Comparison of ENCODE assay signal across 8 mouse cellular contexts in genomic region chr16:17148084-17148483, GRCm38 (mm10). TPM values are rescaled to one million over a fixed set of nuclear protein-coding genes. Genes with fewer than 3 reads are reported as not detected.
A peak's percentile ranks its signal among the peaks of the same experiment; 100 is the strongest.
DNase-seq lines count a peak whose midpoint lies in the region; ATAC-seq and TF ChIP-seq lines count a peak whose summit lies in the region.

No protein-coding gene starts in this region.

- no peak overlapping the region for H3K27ac ChIP-seq in kidney, postnatal 0 days
- peak overlapping the region; percentile 46 for H3K27ac ChIP-seq in MEL (ENCODE audit: control insufficient read depth, low read depth, low read length)
- no peak overlapping the region for H3K27ac ChIP-seq in embryonic facial prominence, embryonic 11.5 days (replicated peaks; ENCODE audit: low read depth, low read length)
- H3K27ac ChIP-seq in hindbrain, embryonic 16.5 days (ENCODE audit: low read depth, low read length): no peak overlapping the region; the same call in 1 of the 2 replicates
- no peak overlapping the region for H3K27ac ChIP-seq in midbrain, embryonic 10.5 days (replicated peaks)

- H3K36me3 ChIP-seq in kidney, postnatal 0 days (ENCODE audit: insufficient read depth, low read length): peaks cover 15% of the 10 kb centered on the region; the same call in 1 of the 2 replicates
- H3K36me3 ChIP-seq in MEL (ENCODE audit: control insufficient read depth in 1 of 2, insufficient read depth in 2 of 2, low read length in 2 of 2): peaks cover 0 to 9% of the 10 kb centered on the region in 2 experiments; a peak in 2 of 4 replicates
- no peaks in the 10 kb centered on the region for H3K36me3 ChIP-seq in embryonic facial prominence, embryonic 11.5 days (replicated peaks; ENCODE audit: control insufficient read depth, insufficient read depth, low read depth, low read length)
- peaks cover 4% of the 10 kb centered on the region; the same call in 1 of the 2 replicates for H3K36me3 ChIP-seq in hindbrain, embryonic 16.5 days (ENCODE audit: control insufficient read depth, insufficient read depth, low read length)
- H3K36me3 ChIP-seq in midbrain, embryonic 10.5 days: peaks cover 21% of the 10 kb centered on the region

- DNase-seq in kidney, postnatal 0 days (ENCODE audit: low spot score): peak; percentile 47
- DNase-seq in kidney, adult 8-10 months: no peak
- DNase-seq in MEL (ENCODE audit: low read depth, low spot score): peak; percentile 85
- DNase-seq in embryonic facial prominence, embryonic 11.5 days (ENCODE audit: low spot score): peak; percentile 70
- DNase-seq in midbrain, embryonic 10.5 days (ENCODE audit: low spot score): peak; percentile 58
- peak; percentile 65 for DNase-seq in thymus, postnatal 0 days (ENCODE audit: low spot score)
- no peak for DNase-seq in left cerebral cortex, postnatal 4 days

- H3K4me3 ChIP-seq in kidney, postnatal 0 days (replicated peaks; ENCODE audit: low read depth, low read length): peak overlapping the region; percentile 52
- peak overlapping the region; percentile 68 to 69 for H3K4me3 ChIP-seq in MEL (ENCODE audit: control insufficient read depth in 1 of 2, insufficient read depth in 1 of 2, low read depth in 2 of 2, low read length in 2 of 2)
- peak overlapping the region; percentile 55 for H3K4me3 ChIP-seq in embryonic facial prominence, embryonic 11.5 days (ENCODE audit: low read depth, low read length)
- peak overlapping the region; percentile 73 for H3K4me3 ChIP-seq in hindbrain, embryonic 16.5 days (ENCODE audit: low read length)
- peak overlapping the region; percentile 69 for H3K4me3 ChIP-seq in midbrain, embryonic 10.5 days

- peak; percentile 18; the same call in 1 of the 2 replicates for ATAC-seq in kidney, postnatal 0 days (replicated peaks; ENCODE audit: low FRiP score, low read depth)
- 0 out of 2 replicates have a peak, but pooled peaks have one; percentile 17 for ATAC-seq in embryonic facial prominence, embryonic 11.5 days (replicated peaks; ENCODE audit: insufficient number of reproducible peaks, low FRiP score, low TSS enrichment, low read depth)
- ATAC-seq in hindbrain, embryonic 16.5 days: peak; percentile 19

- TF ChIP-seq CTCF in kidney, postnatal 0 days (IDR thresholded peaks at IDR 0.05; ENCODE audit: low read depth): peak; percentile 56
- peak; percentile 35 to 64 (median 52); a peak in 5 of 6 replicates for TF ChIP-seq CTCF in MEL (IDR thresholded peaks at IDR 0.05 in 2 of 3, conservative IDR thresholded peaks at IDR 0.05 in 1 of 3; ENCODE audit: control insufficient read depth in 1 of 3, insufficient read depth in 1 of 3, low read depth in 2 of 3, low read length in 3 of 3, poor library complexity in 1 of 3, severe bottlenecking in 1 of 3)

- no peaks in the 10 kb centered on the region for H3K27me3 ChIP-seq in kidney, postnatal 0 days (ENCODE audit: insufficient read depth, low read length)
- no peaks in the 10 kb centered on the region for H3K27me3 ChIP-seq in MEL (ENCODE audit: control insufficient read depth in 1 of 2, insufficient read depth in 2 of 2, low read length in 2 of 2)
- H3K27me3 ChIP-seq in embryonic facial prominence, embryonic 11.5 days (ENCODE audit: control insufficient read depth, insufficient read depth, low read length): peaks cover 3% of the 10 kb centered on the region; the same call in 1 of the 2 replicates
- H3K27me3 ChIP-seq in hindbrain, embryonic 16.5 days (replicated peaks; ENCODE audit: control insufficient read depth, insufficient read depth, low read length): no peaks in the 10 kb centered on the region
- H3K27me3 ChIP-seq in midbrain, embryonic 10.5 days (ENCODE audit: low read depth, poor library complexity, severe bottlenecking): peaks cover 24% of the 10 kb centered on the region

- peak overlapping the region; percentile 41; the same call in 1 of the 2 replicates for H3K9ac ChIP-seq in kidney, postnatal 0 days (ENCODE audit: low read depth, low read length)
- peak overlapping the region; percentile 67 for H3K9ac ChIP-seq in MEL (ENCODE audit: control insufficient read depth, low read depth, low read length, poor library complexity, severe bottlenecking)
- peak overlapping the region; percentile 18; the same call in 1 of the 2 replicates for H3K9ac ChIP-seq in embryonic facial prominence, embryonic 11.5 days (replicated peaks; ENCODE audit: low read length)
- H3K9ac ChIP-seq in hindbrain, embryonic 16.5 days (ENCODE audit: low read depth, low read length): peak overlapping the region; percentile 76

- TF ChIP-seq RAD21 in MEL (IDR thresholded peaks at IDR 0.05; ENCODE audit: low read depth, low read length): no peak; the same call in none of the 2 replicates

- H3K4me1 ChIP-seq in kidney, postnatal 0 days (replicated peaks; ENCODE audit: insufficient read depth, low read length): peaks cover 13% of the 10 kb centered on the region
- peaks cover 2 to 8% of the 10 kb centered on the region in 2 experiments; a peak in 3 of 4 replicates for H3K4me1 ChIP-seq in MEL (ENCODE audit: control insufficient read depth in 1 of 2, insufficient read depth in 2 of 2, low read length in 2 of 2)
- peaks cover 8% of the 10 kb centered on the region for H3K4me1 ChIP-seq in embryonic facial prominence, embryonic 11.5 days (ENCODE audit: control insufficient read depth, insufficient read depth, low read length)
- peaks cover 10% of the 10 kb centered on the region for H3K4me1 ChIP-seq in hindbrain, embryonic 16.5 days (ENCODE audit: control insufficient read depth, insufficient read depth, low read depth, low read length)
- peaks cover 27% of the 10 kb centered on the region for H3K4me1 ChIP-seq in midbrain, embryonic 10.5 days

- WGBS in kidney, postnatal 0 days: 14% methylated on average over 16 of the region's 16 CpGs
- WGBS in embryonic facial prominence, embryonic 11.5 days: 7% methylated on average over 16 of the region's 16 CpGs
- 10% methylated on average over 16 of the region's 16 CpGs for WGBS in hindbrain, embryonic 16.5 days
- 5% methylated on average over 16 of the region's 16 CpGs for WGBS in midbrain, embryonic 10.5 days

- intact Hi-C loops in left cerebral cortex, postnatal 4 days (cut with DNase I): no loop called here

- H3K79me2 ChIP-seq in MEL (ENCODE audit: control insufficient read depth, insufficient read depth, low read length, poor library complexity): peaks cover 18% of the 10 kb centered on the region

- peak overlapping the region; percentile 98 for H3K4me2 ChIP-seq in kidney, postnatal 0 days (ENCODE audit: low read length)
- peak overlapping the region; percentile 94 for H3K4me2 ChIP-seq in embryonic facial prominence, embryonic 11.5 days (ENCODE audit: low read depth, low read length)
- peak overlapping the region; percentile 60 for H3K4me2 ChIP-seq in hindbrain, embryonic 16.5 days (ENCODE audit: low read length)

- TF ChIP-seq EP300 in MEL (IDR thresholded peaks at IDR 0.05; ENCODE audit: low read depth in 1 of 2, low read length in 2 of 2): 0 out of 4 replicates have a peak, but pooled peaks of 1 of the 2 experiments have one; percentile 5

- no peaks in the 10 kb centered on the region for H3K9me3 ChIP-seq in kidney, postnatal 0 days (replicated peaks; ENCODE audit: low read length)
- no peaks in the 10 kb centered on the region for H3K9me3 ChIP-seq in MEL (replicated peaks; ENCODE audit: insufficient read depth, low read length)
- no peaks in the 10 kb centered on the region for H3K9me3 ChIP-seq in embryonic facial prominence, embryonic 11.5 days (replicated peaks; ENCODE audit: control insufficient read depth, low read length)
- H3K9me3 ChIP-seq in hindbrain, embryonic 16.5 days (ENCODE audit: control insufficient read depth, low read length): no peaks in the 10 kb centered on the region
- no peaks in the 10 kb centered on the region for H3K9me3 ChIP-seq in midbrain, embryonic 10.5 days (replicated peaks)

- peak; percentile 23 to 44; a peak in 1 of 4 replicates for TF ChIP-seq POLR2A in MEL (IDR thresholded peaks at IDR 0.05; ENCODE audit: control insufficient read depth in 1 of 2, insufficient read depth in 1 of 2, low read depth in 1 of 2, low read length in 2 of 2, poor library complexity in 1 of 2)

RNA-seq across cellular contexts. Expression of gene Ccdc116, which starts 1.1 kb away (rescaled TPM):
- 0.26 and 0.34 TPM in 2 replicates for polyA plus RNA-seq in kidney, postnatal 0 days (2015; fragmentation: Nextera tagmentation; extraction: Ambion mirVana)
- total RNA-seq in MEL (2012; rRNA removed): 3.4 and 4.9 TPM in 2 replicates
- polyA plus RNA-seq in MEL (2012; ENCODE audit: insufficient read depth in 1 of 2, insufficient read length in 2 of 2, low read depth in 1 of 2, low replicate concordance in 2 of 2, missing spikeins in 1 of 2): 1 to 10 TPM in 1 of 2 experiments, not detected in 1; 7.9 TPM
- polyA plus RNA-seq in embryonic facial prominence, embryonic 11.5 days (2014; fragmentation: Nextera tagmentation; extraction: Ambion mirVana): 0.24 and 0.49 TPM in 2 replicates
- 3.7 and 3.9 TPM in 2 replicates for polyA plus RNA-seq in hindbrain, embryonic 16.5 days (2015; fragmentation: Nextera tagmentation; extraction: Ambion mirVana)
- 0.39 and 0.57 TPM in 2 replicates for polyA plus RNA-seq in midbrain, embryonic 10.5 days (2016; fragmentation: Nextera tagmentation; extraction: Ambion mirVana)
- polyA plus RNA-seq in thymus, postnatal 0 days (2015; fragmentation: Nextera tagmentation; extraction: Ambion mirVana): 0.73 and 1.3 TPM in 2 replicates
- total RNA-seq in left cerebral cortex, postnatal 4 days (2021): 1 to 10 TPM; 8.9 to 9.3 TPM

RNA-seq across cellular contexts. Expression of gene Ydjc, which starts 3.7 kb away (rescaled TPM):
- 9.0 and 9.1 TPM in 2 replicates for polyA plus RNA-seq in kidney, postnatal 0 days (2015; fragmentation: Nextera tagmentation; extraction: Ambion mirVana)
- total RNA-seq in MEL (2012; rRNA removed): 56.7 TPM in 2 replicates
- polyA plus RNA-seq in MEL (2012; ENCODE audit: insufficient read depth in 1 of 2, insufficient read length in 2 of 2, low read depth in 1 of 2, low replicate concordance in 2 of 2, missing spikeins in 1 of 2): 10 to 100 TPM in 1 of 2 experiments, not detected in 1; 68.5 TPM
- 6.2 and 8.8 TPM in 2 replicates for polyA plus RNA-seq in embryonic facial prominence, embryonic 11.5 days (2014; fragmentation: Nextera tagmentation; extraction: Ambion mirVana)
- 52.1 and 56.7 TPM in 2 replicates for polyA plus RNA-seq in hindbrain, embryonic 16.5 days (2015; fragmentation: Nextera tagmentation; extraction: Ambion mirVana)
- 5.4 and 6.8 TPM in 2 replicates for polyA plus RNA-seq in midbrain, embryonic 10.5 days (2016; fragmentation: Nextera tagmentation; extraction: Ambion mirVana)
- polyA plus RNA-seq in thymus, postnatal 0 days (2015; fragmentation: Nextera tagmentation; extraction: Ambion mirVana): 17.2 and 18.7 TPM in 2 replicates
- total RNA-seq in left cerebral cortex, postnatal 4 days (2021): 10 to 100 TPM; 71.3 to 74.5 TPM

RNA-seq across cellular contexts. Expression of gene Sdf2l1, which starts 15.9 kb away (rescaled TPM):
- 46.1 and 47.0 TPM in 2 replicates for polyA plus RNA-seq in kidney, postnatal 0 days (2015; fragmentation: Nextera tagmentation; extraction: Ambion mirVana)
- total RNA-seq in MEL (2012; rRNA removed): 246 and 263 TPM in 2 replicates
- 100 to 1,000 TPM in 1 of 2 experiments, not detected in 1; 249 TPM for polyA plus RNA-seq in MEL (2012; ENCODE audit: insufficient read depth in 1 of 2, insufficient read length in 2 of 2, low read depth in 1 of 2, low replicate concordance in 2 of 2, missing spikeins in 1 of 2)
- 57.2 and 65.8 TPM in 2 replicates for polyA plus RNA-seq in embryonic facial prominence, embryonic 11.5 days (2014; fragmentation: Nextera tagmentation; extraction: Ambion mirVana)
- polyA plus RNA-seq in hindbrain, embryonic 16.5 days (2015; fragmentation: Nextera tagmentation; extraction: Ambion mirVana): 37.8 and 39.6 TPM in 2 replicates
- polyA plus RNA-seq in midbrain, embryonic 10.5 days (2016; fragmentation: Nextera tagmentation; extraction: Ambion mirVana): 101 and 136 TPM in 2 replicates
- polyA plus RNA-seq in thymus, postnatal 0 days (2015; fragmentation: Nextera tagmentation; extraction: Ambion mirVana): 74.2 and 113 TPM in 2 replicates
- 10 to 100 TPM; 10.8 to 12.6 TPM for total RNA-seq in left cerebral cortex, postnatal 4 days (2021)

RNA-seq across cellular contexts. Expression of gene 2610318N02Rik, which starts 23.1 kb away (rescaled TPM):
- polyA plus RNA-seq in kidney, postnatal 0 days (2015; fragmentation: Nextera tagmentation; extraction: Ambion mirVana): 16.9 and 17.5 TPM in 2 replicates
- 22.6 and 23.8 TPM in 2 replicates for total RNA-seq in MEL (2012; rRNA removed)
- 10 to 100 TPM in 1 of 2 experiments, not detected in 1; 80.6 TPM for polyA plus RNA-seq in MEL (2012; ENCODE audit: insufficient read depth in 1 of 2, insufficient read length in 2 of 2, low read depth in 1 of 2, low replicate concordance in 2 of 2, missing spikeins in 1 of 2)
- 107 and 108 TPM in 2 replicates for polyA plus RNA-seq in embryonic facial prominence, embryonic 11.5 days (2014; fragmentation: Nextera tagmentation; extraction: Ambion mirVana)
- 13.0 and 13.3 TPM in 2 replicates for polyA plus RNA-seq in hindbrain, embryonic 16.5 days (2015; fragmentation: Nextera tagmentation; extraction: Ambion mirVana)
- 153 and 184 TPM in 2 replicates for polyA plus RNA-seq in midbrain, embryonic 10.5 days (2016; fragmentation: Nextera tagmentation; extraction: Ambion mirVana)
- polyA plus RNA-seq in thymus, postnatal 0 days (2015; fragmentation: Nextera tagmentation; extraction: Ambion mirVana): 56.5 and 61.3 TPM in 2 replicates
- total RNA-seq in left cerebral cortex, postnatal 4 days (2021): 1 to 10 TPM; 4.8 to 6.1 TPM

RNA-seq across cellular contexts. Expression of gene Ppil2, which starts 37.0 kb away (rescaled TPM):
- 101 and 111 TPM in 2 replicates for polyA plus RNA-seq in kidney, postnatal 0 days (2015; fragmentation: Nextera tagmentation; extraction: Ambion mirVana)
- 62.1 and 62.9 TPM in 2 replicates for total RNA-seq in MEL (2012; rRNA removed)
- 10 to 100 TPM in 1 of 2 experiments, not detected in 1; 81.2 TPM for polyA plus RNA-seq in MEL (2012; ENCODE audit: insufficient read depth in 1 of 2, insufficient read length in 2 of 2, low read depth in 1 of 2, low replicate concordance in 2 of 2, missing spikeins in 1 of 2)
- polyA plus RNA-seq in embryonic facial prominence, embryonic 11.5 days (2014; fragmentation: Nextera tagmentation; extraction: Ambion mirVana): 129 and 142 TPM in 2 replicates
- 135 and 142 TPM in 2 replicates for polyA plus RNA-seq in hindbrain, embryonic 16.5 days (2015; fragmentation: Nextera tagmentation; extraction: Ambion mirVana)
- polyA plus RNA-seq in midbrain, embryonic 10.5 days (2016; fragmentation: Nextera tagmentation; extraction: Ambion mirVana): 149 and 170 TPM in 2 replicates
- 148 and 150 TPM in 2 replicates for polyA plus RNA-seq in thymus, postnatal 0 days (2015; fragmentation: Nextera tagmentation; extraction: Ambion mirVana)
- 10 to 100 TPM; 88.3 to 91.9 TPM for total RNA-seq in left cerebral cortex, postnatal 4 days (2021)

Comparison
In these comparisons a context has a peak if more than half of its experiments do, and no peak if none do; other contexts are left out.
1. DNase-seq: peak in kidney, postnatal 0 days (single experiment), MEL (single experiment), embryonic facial prominence, embryonic 11.5 days (single experiment), midbrain, embryonic 10.5 days (single experiment) and thymus, postnatal 0 days (single experiment); none in kidney, adult 8-10 months (0 of 2) and left cerebral cortex, postnatal 4 days (single experiment).
2. H3K9ac ChIP-seq: peak in every context shown above with its lines; median percentile 76 in hindbrain, embryonic 16.5 days; 67 in MEL; 41 in kidney, postnatal 0 days; 18 in embryonic facial prominence, embryonic 11.5 days.
3. Peak in every context shown above with its lines, with median percentiles within 50 percentile points of each other: ATAC-seq, H3K4me2 ChIP-seq and H3K4me3 ChIP-seq.